Mouse (Mus musculus): ENCODE data around the gene Axin1.
A peak's percentile ranks its signal among the peaks of the same experiment; 100 is the strongest.

The Axin1 gene

GRCm38 (mm10) chr17:26239551-26239950 is 101.1 kb downstream of the Axin1 start:
- no peak for DNase-seq (ENCODE audit: low read depth, low spot score)

DNA sequence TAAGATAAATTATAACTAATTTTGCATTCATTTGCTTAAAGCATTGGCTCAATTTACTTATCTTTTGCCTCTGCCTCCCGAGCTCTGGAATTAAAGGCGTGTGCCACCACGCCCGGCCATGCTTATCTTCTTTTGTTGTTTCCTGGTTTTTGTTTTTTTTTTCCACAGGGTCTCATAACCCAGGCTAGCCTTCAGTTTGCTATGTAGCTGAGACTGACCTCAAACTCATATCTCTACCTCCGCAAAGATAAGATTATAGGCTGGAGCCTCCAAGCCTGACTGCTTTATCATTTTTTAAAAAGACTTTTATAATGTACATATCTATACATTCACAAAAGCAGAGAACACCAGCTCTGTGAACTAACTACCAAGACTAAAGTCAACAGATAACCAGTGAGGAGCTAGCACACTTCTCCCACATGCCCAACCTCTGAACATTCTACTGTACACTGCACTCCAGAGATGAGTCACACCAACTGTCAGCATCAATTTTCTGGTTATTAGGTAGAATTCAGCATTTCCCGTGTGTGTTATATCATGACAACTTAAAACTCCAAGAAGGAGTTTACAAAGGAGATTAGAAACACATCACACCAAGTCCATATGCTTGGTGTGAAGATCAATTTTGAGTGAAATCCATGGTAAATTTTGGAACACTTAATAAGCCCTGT is 101.8 kb downstream of the Axin1 start:
- no peak for DNase-seq (ENCODE audit: low read depth, low spot score)

GRCm38 (mm10) chr17:26240990-26241389 is 102.5 kb downstream of the Axin1 start:
- no peak for DNase-seq (ENCODE audit: low read depth, low spot score)

GRCm38 (mm10) chr17:26243471-26244100 is 105.1 kb downstream of the Axin1 start:
- no peak for DNase-seq (ENCODE audit: low read depth, low spot score)

GRCm38 (mm10) chr17:26244101-26244841 is 105.8 kb downstream of the Axin1 start, which contains the start of gene Fam234a:
Gene Fam234a, minus strand, starts transcription at chr17:26244242.
- DNase-seq (ENCODE audit: low read depth, low spot score), result peak; percentile 93
